Mouse (Mus musculus) heart, postnatal 0 days (tissue): ENCODE results near the gene Sh3d21.

Experiments used
- CTCF ChIP-seq: IDR thresholded peaks from 2 replicates; pipeline ENCODE4 v1.5.1; 2016; ENCODE audit warnings: antibody characterized with exemption, control low read depth, low read depth
- EP300 ChIP-seq: IDR thresholded peaks from 2 replicates; pipeline ENCODE4 v1.6.1; 2016; ENCODE audit warnings: antibody characterized with exemption, low read depth

DNA sequence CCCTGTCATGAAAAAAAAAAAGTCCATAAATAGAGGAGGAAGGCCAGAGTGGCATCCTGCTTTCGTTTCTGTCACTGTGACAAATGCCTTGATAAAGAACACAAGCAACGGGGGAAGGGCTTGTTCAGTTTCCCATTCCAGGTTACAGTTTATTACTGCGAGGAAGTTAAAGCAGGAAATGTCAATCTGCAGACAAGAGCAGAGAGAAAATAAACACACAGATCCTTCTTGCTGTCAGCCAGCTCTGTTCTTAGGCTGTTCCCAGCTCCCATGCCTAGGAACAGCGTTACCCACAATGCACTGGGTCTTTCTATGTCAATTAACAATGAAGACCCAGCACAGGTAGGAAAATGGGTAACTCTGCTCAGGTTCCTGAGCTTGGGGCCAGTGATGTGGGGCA, 8.1 kb downstream of the Sh3d21 start:
- TF ChIP-seq CTCF (no peak), EP300 (no peak)
